Mouse (Mus musculus): ENCODE data around the gene Pik3r2.

Gene Pik3r2

GRCm38 (mm10) chr8:70756476-70757040 is 20.0 kb downstream of the Pik3r2 start:
- no peak for DNase-seq (ENCODE audit: low spot score)

DNA sequence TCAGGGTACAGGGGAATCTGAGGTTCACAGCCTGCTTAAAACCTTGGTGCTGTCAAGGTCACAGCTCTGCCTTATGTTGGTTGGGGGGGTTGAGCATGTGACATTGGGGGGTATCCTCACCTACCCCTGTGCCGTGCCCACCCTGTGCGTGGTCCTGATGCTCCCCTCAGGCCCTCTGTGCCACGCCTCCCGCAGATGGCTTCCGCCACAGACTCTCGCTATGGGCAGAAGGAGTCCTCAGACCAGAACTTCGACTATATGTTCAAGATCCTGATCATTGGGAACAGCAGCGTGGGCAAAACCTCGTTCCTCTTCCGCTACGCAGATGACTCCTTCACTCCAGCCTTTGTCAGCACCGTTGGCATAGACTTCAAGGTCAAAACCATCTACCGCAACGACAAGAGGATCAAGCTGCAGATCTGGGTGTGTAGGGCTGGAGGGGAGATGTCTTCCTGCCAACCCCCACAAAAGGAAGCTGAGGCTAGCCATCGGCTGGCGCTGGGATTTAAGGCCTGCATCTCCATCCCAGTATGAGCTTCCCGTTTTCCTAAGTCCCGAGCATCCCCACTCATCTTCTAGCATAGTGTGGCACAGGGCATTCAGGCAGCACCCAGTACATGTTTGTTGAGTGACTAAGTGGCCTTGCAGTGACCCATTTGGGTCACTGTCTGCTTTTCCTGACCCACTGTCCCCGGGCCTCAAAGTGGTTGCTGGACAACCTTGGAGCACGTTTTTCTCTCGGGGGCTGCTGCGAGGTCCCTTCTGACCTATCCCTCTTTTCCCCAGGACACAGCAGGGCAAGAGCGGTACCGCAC is 20.6 kb downstream of the Pik3r2 start:
- DNase-seq (ENCODE audit: low spot score), result no peak

DNA sequence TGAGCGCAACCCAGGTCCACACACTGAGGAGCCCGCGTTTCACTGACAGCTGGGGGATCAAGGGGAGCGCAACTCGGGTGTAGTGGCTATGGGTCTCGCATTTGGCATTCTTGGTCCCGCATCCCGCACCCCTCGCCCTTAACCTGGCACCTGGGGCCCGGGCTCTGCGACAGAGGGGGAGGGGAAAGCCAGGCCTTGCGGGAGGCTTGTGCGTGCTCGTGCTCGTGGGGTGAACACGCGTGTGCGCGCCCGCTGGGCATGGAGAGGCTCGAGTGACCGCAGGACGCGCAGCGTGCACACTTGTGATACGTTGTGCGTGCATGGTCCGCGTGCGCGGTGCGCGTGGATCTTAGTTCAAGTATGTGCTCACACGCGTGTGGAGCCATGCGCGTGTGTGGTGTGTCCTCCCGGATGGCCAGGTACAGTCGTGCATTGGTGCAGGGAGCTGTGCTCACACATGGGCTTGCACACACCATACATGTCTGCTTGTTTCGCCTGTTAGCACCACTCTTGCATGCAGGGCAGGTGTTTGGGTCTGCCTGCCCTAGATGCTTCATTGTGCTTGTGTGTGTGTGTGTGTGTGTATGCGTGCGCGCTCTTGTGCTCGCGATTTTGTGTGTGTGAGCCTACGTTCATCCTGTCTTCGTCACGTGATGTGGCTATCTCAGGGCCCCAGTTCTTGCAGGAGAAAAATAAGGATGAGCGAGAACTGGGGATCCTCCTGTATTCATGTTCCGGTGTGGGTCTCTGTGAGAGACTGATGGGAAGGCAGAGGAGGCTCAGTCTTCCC is 21.4 kb downstream of the Pik3r2 start:
- no peak for DNase-seq (ENCODE audit: low spot score)

DNA sequence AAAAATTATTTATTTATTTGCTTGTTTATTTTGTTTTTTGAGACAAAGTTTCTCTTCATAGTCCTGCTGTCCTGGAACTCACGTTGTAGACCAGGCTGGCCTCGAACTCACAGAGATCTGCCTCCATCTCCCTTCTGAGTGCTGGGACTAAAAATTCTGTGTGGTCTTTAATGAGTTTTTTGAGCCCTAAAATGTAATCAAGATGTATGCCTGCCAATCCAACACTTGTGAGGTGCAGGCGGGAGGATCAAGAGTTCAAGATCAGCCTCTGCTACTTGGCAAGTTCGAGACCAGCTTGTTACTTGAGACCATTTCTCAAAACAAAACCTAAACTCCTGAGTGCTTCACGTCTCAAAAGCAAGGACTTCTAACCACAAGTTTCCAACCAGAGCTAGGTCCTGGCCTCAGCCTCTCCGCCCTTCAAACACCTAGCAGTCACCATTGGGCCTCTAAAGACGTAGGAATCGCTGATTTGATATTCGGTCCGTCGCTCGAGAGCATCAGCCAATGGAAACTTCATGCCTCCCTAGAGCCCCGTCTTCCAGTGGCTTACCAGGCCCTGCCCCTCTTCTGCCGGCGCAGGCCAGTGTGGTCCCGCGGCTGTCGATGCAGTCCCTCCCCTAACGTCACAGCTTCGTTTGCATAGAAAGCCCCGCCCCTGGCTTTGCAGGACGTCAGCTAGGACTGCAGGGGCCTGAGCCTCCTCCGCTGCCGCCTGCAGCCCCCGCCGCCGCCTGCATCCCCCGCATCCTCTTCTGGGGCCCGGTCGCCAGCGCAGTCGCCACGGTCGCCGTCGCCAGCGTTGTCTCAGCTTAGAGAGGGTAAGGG is 22.3 kb downstream of the Pik3r2 start, which contains the start of gene Rab3a:
Rab3a (plus strand) TSS at position 637 of the 828 bp plus-strand sequence.
- DNase-seq (ENCODE audit: low spot score), result peak; percentile 98

DNA sequence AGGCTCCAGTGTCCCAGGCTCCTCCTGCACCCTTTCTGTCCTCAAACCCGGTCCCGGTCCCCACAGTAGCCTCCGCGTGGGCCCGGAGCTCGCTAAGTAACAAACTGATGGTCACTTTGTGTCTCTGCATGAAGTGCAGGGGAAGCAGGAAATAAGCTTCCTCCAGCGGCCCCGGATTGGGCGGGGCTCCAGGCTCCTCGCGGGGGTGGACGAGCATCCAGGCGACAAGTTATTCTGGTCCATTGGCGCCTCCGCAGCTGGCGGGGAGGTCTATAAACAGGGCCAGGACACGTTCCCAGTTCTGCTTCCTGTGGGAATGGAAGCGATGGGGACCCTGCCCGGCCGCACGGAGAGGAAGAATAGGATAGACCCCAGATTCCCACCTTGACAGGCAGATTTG is 23.4 kb downstream of the Pik3r2 start:
- no peak for DNase-seq (ENCODE audit: low spot score)

GRCm38 (mm10) chr8:70752000-70752764 is 24.3 kb downstream of the Pik3r2 start:
- DNase-seq (ENCODE audit: low spot score), result no peak

GRCm38 (mm10) chr8:70750128-70750680 is 26.3 kb downstream of the Pik3r2 start:
- no peak for DNase-seq (ENCODE audit: low spot score)

GRCm38 (mm10) chr8:70749097-70749674 is 27.3 kb downstream of the Pik3r2 start:
- no peak for DNase-seq (ENCODE audit: low spot score)

DNA sequence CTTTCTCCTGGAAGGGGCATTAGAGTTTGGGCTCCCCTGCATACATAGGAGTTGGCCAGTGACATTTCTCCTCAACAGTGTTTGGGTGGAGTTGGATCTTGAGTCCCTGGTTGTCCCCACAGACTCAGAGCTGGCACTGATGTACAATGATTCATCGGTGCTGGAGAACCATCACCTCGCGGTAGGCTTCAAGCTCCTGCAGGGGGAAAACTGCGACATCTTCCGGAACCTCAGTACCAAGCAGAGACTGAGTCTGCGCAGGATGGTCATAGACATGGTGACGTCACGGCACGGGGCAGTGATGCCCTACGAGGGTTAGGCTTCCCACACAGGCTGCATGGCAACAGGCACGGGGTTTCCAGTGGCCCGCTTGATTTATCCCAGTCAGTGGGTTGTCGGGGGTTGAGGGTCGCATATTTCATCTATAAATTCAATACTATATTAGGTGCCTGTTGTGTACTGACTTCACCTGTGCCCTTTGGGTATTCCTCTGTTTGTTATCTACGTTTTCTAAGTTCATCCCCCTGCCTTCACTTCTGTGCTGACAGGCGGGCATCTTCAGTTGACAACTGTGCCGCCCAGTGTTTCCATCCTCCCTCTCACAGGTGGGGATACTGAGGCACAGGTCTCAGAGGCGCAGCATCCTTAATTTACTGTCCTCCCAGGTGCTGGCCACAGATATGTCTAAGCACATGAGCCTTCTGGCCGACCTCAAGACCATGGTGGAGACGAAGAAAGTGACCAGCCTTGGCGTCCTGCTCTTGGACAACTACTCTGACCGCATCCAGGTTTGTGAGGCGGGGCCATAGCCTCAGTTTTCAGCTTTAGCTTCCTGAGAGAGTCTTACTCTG is 28.0 kb downstream of the Pik3r2 start:
- DNase-seq (ENCODE audit: low spot score), result no peak

- DNase-seq (ENCODE audit: low spot score), result no peak
Observed at GRCm38 (mm10) chr8:70747211-70747890, 29.2 kb downstream of the Pik3r2 start.

DNA sequence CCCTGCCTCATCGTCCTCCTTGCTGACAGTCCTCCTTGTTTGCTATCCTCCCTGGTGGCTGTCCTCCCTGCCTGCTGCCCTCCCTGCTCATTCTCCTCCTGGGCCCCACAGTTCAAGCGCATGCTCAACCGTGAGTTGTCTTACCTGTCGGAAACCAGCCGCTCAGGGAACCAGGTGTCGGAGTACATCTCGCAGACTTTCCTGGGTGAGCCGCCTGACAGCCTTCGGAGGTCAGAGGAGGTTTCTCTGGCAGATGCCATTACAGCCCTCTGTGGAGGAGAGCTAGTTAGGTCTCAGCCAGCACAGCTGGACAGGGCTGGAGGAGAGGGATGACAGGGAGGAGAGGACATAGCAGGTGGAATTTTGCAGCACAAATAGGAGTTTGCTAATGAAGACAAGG is 29.8 kb downstream of the Pik3r2 start:
- DNase-seq (ENCODE audit: low spot score), result no peak

GRCm38 (mm10) chr8:70745691-70746220 is 30.8 kb downstream of the Pik3r2 start:
- no peak for DNase-seq (ENCODE audit: low spot score)

DNA sequence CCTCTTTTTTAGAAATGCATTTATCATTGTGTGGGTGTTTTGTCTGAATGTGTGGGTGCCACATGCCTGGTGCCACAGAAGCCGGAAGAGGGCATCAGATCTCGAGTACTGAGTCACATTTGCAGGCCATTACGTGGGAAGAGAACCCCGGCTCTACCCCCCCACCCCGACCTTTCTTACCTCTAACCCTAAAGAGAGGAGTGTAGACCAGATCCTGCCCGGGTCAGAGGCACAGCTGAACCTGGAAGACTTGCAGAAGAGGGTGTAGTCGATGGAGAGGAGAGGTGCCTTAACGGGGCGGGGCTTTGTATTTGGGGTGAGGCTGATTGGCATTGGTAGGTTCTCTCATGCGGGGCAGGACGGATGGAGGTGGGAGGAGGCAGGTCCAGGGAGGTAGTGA is 31.7 kb downstream of the Pik3r2 start:
- DNase-seq (ENCODE audit: low spot score), result no peak

DNA sequence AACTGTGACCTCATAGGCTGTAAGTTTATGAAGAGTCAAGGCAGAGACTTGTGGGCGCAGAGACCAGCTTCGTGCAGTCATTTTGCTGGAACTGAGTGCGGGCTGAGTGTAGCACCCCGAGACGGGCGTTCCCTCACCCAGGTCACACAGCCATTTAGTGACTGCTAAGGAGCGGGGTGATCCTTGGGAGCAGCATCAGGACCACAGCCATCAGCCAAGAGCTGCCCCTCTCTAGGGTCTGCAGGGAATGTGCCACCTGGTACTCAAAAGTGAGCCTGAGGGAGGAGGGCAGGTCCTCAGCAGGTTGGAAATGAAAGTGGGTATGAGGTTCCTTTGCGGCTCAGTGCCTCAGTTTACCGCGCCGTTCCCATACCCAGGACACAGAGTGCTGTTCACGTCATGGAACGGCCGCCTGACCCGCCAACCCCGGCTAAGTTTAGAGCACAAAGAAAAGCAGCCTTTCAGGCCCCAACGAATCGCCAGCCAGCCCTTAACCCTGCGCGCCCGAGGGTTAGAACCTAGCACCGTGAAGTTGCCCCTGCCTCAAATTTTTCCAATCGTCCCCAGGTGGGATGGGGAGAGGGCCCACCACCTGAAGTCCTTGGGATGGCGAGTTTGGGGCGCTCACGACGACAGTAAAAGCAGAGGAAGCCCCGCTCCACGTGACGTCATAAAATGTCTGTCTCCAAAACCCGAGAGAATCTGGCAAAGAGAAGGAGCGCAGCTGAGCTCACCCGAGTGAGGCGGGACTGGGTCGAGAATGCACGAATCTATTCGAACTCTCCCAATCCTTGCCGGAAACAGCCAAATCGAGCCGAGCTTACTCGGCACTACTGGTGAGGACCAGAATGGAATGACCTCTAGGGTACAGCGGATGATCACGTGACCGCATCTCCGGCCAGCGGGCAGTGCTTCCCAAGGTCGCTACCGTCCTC is 32.6 kb downstream of the Pik3r2 start:
- DNase-seq (ENCODE audit: low spot score), result peak; percentile 65

DNA sequence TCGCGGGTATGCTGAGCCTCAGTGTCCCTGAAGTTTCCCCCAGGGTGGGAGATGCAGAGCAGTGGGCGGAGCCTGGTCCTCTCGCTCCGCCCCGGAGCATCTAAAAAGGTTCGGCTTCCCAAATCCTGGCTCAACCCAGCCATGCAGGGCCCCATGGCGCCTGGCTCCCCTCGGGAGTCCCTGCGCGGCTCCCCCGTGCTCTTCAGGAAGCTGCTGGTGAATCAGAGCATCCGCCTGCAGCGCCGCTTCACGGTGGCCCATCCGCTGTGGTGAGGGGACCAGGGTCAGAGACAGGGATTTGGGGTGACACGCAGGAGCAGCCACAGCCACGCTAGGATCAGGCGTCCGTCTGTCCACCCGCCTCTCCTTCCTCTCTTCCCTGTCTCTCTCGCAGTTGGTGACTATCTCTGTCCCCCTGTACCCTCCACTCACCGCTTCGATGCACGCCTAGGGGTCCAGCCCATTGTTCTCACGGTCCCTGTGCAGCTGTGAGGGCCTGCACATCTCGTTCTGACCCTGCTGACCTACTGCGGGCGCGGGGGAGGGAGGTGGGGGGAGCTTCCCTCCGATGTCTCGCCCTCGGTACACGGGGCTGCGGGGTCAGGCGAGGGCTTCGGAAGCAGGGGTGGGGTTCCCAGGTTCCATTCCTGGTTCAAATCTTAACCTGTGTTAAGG is 33.4 kb downstream of the Pik3r2 start:
- DNase-seq (ENCODE audit: low spot score), result no peak

- DNase-seq (ENCODE audit: low spot score), result no peak
Observed at GRCm38 (mm10) chr8:70742176-70742575, 34.3 kb downstream of the Pik3r2 start.

- no peak for DNase-seq (ENCODE audit: low spot score)
Observed at GRCm38 (mm10) chr8:70741661-70742060, 34.9 kb downstream of the Pik3r2 start.
